Mouse (Mus musculus) macrophage (primary cell): Measurements from ENCODE around the gene Zfp626. TPM values are rescaled to one million over a fixed set of nuclear protein-coding genes. Genes with fewer than 3 reads are reported as not detected.
"Not testable (repeated sequence)": the region's sequence is repeated elsewhere in the genome, so short reads cannot be mapped to it uniquely, and the experiment has no call there.

ENCODE experiments used
- H3K27ac ChIP-seq: fragments of 350-480 bp; formaldehyde crosslinking; 2 replicates; pipeline ENCODE4 v1.9.0; 2021
- H3K36me3 ChIP-seq: fragments of 350-480 bp; formaldehyde crosslinking; 2 replicates; pipeline ENCODE4 v1.9.0; 2021; ENCODE audit errors: inconsistent target
- H3K4me3 ChIP-seq: fragments of 350-480 bp; formaldehyde crosslinking; 2 replicates; pipeline ENCODE4 v1.9.0; 2021; ENCODE audit errors: inconsistent target
- H3K79me2 ChIP-seq: fragments of 350-480 bp; formaldehyde crosslinking; 2 replicates; pipeline ENCODE4 v1.9.0; 2021; ENCODE audit errors: inconsistent target
- WGBS: methylation state at CpG from one replicate; pipeline ENCODE4 v1.1.7; 2026; ENCODE audit warnings: inconsistent platforms; ENCODE audit not compliant: missing documents; 5-methylcytosine and 5-hydroxymethylcytosine counted together
- polyA plus RNA-seq: library from polyadenylated mRNA; stranded (reverse); fragments of 250-400 nt; gene quantifications from 3 replicates; pipeline ENCODE4 v1.2.4, GENCODE M21; 2018; ENCODE audit warnings: inconsistent platforms
- total RNA-seq, 78 experiments: library from RNA; depleted of rRNA; stranded (reverse); fragments of 250-400 nt; gene quantifications; 1 replicate in 9 of 78; 2 replicates in 24 of 78; 3 replicates in 43 of 78; 4 replicates in 2 of 78; pipeline ENCODE4 v1.2.4; 2018; ENCODE audit warnings: inconsistent platforms in 56 of 78

The Zfp626 gene
- 10 to 100 TPM in 24 of 26 experiments, 1 to 10 TPM in 2; 9.5 to 42.3 (median 21.4) TPM for total RNA-seq (2018; cell fraction: chromatin; rRNA removed)
- total RNA-seq (2018; cell fraction: cytosol; rRNA removed): 1 to 10 TPM; 2.4 to 8.4 (median 5.9) TPM
- total RNA-seq (2018; cell fraction: nucleus; rRNA removed): 10 to 100 TPM in 22 of 26 experiments, 1 to 10 TPM in 4; 6.1 to 28.1 (median 15.9) TPM
- polyA plus RNA-seq: 4.1 to 5.9 TPM (median 4.8 TPM) in 3 replicates

GRCm38 (mm10) chr7:27806896-27807295 is at the start of gene Zfp626:
Gene Zfp626, plus strand, starts transcription at chr7:27807196.
- WGBS: 100% methylated on average over 1 of the region's 3 CpGs

DNA sequence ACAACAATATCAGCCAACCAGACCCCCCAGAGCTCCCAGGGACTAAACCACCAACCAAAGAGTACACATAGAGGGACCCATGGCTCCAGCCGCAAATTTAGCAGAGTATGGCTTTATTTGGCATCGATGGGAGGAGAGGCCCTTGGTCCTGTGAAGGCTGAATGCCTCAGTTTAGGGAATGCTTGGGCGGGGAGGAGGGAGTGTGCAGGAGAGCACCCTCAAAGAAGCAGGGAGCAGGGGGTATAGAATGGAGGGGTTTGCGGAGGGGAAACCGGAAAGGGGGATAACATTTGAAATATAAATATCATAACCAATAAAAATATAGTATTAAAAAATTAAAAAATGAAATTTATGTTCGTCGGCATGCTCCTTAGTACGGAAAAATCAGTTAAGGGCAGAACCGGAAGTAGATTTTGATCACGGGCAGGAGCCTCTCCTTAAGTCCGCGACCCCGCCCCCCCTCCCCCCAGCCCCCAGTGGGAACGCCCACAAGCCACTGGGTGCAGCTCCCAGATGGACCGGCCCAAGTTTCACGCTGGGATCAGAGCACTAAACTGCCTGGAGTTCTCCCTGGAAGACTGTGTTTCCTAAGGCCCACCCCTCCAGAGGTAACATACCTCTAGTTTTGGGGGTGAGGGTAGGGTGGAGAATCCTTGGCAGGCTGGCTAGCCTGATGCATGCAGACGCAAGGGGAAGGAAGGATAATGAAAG is 41.7 kb upstream of the Zfp626 start:
- Histone ChIP-seq H3K36me3 (no peaks in the 10 kb centered on the region), H3K27ac (no peak overlapping the region), H3K4me3 (no peak overlapping the region), H3K79me2 (no peaks in the 10 kb centered on the region)
- WGBS: 15% methylated on average over 16 of the region's 17 CpGs

More at GRCm38 (mm10) chr7:27806896-27807295, at the start of gene Zfp626:
- not testable (repeated sequence) for H3K27ac ChIP-seq, H3K4me3 ChIP-seq
- Histone ChIP-seq H3K79me2 (peaks cover 19% of the 10 kb centered on the region), H3K36me3 (peaks cover 43% of the 10 kb centered on the region)

- Histone ChIP-seq H3K36me3 (no peaks in the 10 kb centered on the region), H3K27ac (no peak overlapping the region), H3K79me2 (no peaks in the 10 kb centered on the region), H3K4me3 (no peak overlapping the region)
- 85% methylated on average over 5 of the region's 5 CpGs for WGBS
Measured at GRCm38 (mm10) chr7:27789306-27789705, 17.7 kb upstream of the Zfp626 start.

DNA sequence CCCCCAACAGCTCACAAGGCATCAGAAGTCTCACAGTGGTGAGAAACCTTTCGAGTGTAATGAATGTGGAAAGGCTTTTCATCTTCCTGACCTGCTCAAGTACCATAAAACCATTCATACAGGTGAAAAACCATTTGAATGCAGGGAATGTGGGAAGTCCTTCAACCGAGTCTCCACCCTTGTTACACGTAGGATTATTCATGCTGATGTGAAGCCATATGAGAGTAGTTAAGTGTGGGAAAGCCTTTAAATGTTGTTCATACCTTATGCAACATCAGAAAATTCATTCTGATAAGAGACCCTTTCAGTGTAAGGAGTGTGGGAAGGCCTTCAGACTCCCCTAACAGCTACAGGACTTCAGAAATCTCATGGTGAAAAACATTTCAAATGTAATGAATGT is 13.1 kb upstream of the Zfp626 start:
- 90% methylated on average over 2 of the region's 3 CpGs for WGBS
- not testable (repeated sequence) for H3K36me3 ChIP-seq, H3K27ac ChIP-seq, H3K4me3 ChIP-seq, H3K79me2 ChIP-seq

DNA sequence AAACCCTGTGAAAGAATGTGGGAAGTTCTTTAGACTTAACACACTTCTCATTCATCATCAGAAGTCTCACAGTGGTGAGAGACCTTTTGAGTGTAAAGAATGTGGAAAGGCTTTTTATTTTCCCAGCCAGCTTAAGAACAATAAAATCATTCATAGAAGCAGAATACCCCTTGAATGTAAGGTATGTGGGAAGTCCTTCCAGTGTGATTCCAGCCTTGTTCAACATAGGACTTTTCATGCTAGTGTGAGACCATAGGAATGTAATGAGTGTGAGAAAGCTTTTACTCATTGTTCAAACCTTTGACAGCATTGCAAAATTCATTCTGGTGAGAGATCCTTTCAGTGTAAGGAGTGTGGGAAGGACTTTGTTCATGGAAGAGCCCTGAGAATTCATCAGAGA is 12.4 kb upstream of the Zfp626 start:
- Histone ChIP-seq H3K4me3 (no peak overlapping the region), H3K79me2 (no peaks in the 10 kb centered on the region), H3K27ac (no peak overlapping the region), H3K36me3 (no peaks in the 10 kb centered on the region)

GRCm38 (mm10) chr7:27797906-27798811 is 8.8 kb upstream of the Zfp626 start:
- WGBS: 61% methylated on average over 6 of the region's 8 CpGs

DNA sequence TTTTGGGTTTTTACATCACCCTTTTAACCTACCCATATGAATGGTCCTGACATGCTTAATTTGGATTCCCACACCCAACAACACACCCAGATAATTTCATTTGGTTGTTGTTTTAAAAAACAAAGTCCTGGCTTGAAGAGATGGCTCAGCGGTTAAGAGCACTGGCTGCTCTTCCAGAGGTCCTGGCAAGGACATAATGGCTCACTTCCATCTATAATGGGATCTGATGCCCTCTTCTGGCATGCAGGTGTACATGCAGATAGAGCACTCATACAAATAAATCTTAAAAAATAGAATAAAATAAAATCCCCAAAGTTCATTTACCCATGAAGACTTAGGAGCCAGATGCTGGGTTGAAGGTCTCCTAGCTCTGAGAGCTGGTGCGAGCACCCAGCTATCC is 5.9 kb upstream of the Zfp626 start:
- WGBS: 60% methylated on average over 2 of the region's 2 CpGs
- H3K36me3 ChIP-seq: no peaks in the 10 kb centered on the region
- peaks cover 15% of the 10 kb centered on the region for H3K79me2 ChIP-seq
- no peak overlapping the region for H3K27ac ChIP-seq
- H3K4me3 ChIP-seq: no peak overlapping the region

More at GRCm38 (mm10) chr7:27797906-27798811, 8.8 kb upstream of the Zfp626 start:
- H3K36me3 ChIP-seq: no peaks in the 10 kb centered on the region
- H3K27ac ChIP-seq: no peak overlapping the region
- H3K79me2 ChIP-seq: no peaks in the 10 kb centered on the region
- H3K4me3 ChIP-seq: no peak overlapping the region

DNA sequence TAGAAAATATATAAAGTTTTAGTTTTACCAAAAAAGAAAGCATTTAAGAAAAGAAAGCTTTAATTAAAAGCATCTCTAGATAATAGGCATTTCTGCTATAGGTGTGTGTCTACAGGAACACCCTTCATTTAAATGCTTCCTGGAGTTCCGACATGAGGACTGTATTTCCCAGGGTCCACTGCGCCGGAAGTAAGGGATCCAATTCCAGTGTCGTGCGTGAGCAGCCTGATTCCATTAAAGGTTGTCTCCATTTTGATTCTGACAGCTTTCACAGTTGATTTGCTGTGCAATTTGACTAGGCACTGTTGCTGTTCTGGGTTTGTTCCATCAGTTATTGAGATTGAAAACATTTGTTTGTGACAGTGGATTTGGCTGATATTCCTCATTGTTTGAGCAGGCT is 4.0 kb upstream of the Zfp626 start:
- WGBS: 88% methylated on average over 5 of the region's 5 CpGs
- Histone ChIP-seq H3K36me3 (peaks cover 5% of the 10 kb centered on the region; the same call in 1 of the 2 replicates), H3K79me2 (peaks cover 19% of the 10 kb centered on the region), H3K4me3 (no peak overlapping the region), H3K27ac (no peak overlapping the region)

DNA sequence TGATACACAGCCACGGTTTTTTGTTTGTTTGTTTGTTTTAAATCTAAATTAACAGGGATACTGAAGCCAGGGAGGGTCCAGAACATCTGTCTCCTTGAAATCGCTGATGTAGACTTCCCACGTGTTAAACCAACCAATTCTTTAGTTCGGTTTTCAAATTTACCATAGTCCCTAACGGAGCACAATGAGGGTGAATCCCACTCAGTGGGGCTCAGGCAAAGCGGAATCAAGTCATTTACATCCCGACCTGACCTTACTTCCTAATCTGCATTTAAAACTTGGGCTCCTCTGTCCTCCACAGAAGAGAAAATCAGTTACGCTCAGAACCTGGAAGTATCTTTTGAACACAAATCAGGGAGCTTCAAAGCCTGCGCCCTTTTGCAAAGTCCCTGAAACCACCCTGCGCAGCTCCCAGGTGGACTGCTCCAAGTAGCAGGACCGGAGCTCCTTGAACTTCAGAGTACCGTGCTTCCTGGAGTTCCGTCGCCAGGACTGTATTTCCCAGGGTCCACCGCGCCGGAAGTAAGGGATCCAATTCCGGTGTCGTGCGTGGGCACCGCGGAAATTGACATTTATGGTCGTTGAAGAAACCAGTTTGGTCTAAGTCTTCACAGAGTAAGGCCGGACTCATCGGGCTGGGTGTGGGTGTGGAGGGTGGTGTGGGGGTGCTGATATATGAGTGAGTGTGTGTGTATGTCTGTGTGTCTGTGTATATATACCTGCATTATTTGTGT is 2.5 kb upstream of the Zfp626 start:
- H3K4me3 ChIP-seq: peak overlapping the region; percentile 84
- peak overlapping the region; percentile 35 for H3K27ac ChIP-seq
- WGBS: 2% methylated on average over 25 of the region's 25 CpGs
- peaks cover 19% of the 10 kb centered on the region for H3K79me2 ChIP-seq
- peaks cover 20% of the 10 kb centered on the region for H3K36me3 ChIP-seq

DNA sequence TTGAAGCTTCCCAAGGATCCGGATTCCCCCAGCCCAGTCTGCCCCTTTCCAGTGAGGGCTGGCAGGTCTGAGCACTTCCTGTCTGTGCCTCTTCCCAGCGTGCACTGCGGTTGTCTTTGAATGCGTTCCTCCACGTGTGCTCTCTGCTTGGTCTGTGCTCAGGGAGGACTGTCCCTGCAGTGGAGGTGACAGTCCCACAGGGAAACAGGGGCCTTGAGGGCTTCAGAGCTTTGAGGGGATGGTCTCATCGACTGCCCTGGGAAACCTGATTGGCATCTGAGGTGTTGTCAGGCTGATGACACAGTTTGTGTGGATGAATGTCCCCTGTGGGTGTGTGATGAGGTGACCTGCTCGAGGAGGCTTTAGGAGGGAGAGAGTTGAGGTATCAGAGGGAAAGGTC is 309 bp downstream of the Zfp626 start:
- Histone ChIP-seq H3K36me3 (peaks cover 47% of the 10 kb centered on the region), H3K79me2 (peaks cover 19% of the 10 kb centered on the region)
- WGBS: 83% methylated on average over 6 of the region's 7 CpGs
- H3K4me3 ChIP-seq, H3K27ac ChIP-seq: not testable (repeated sequence)

DNA sequence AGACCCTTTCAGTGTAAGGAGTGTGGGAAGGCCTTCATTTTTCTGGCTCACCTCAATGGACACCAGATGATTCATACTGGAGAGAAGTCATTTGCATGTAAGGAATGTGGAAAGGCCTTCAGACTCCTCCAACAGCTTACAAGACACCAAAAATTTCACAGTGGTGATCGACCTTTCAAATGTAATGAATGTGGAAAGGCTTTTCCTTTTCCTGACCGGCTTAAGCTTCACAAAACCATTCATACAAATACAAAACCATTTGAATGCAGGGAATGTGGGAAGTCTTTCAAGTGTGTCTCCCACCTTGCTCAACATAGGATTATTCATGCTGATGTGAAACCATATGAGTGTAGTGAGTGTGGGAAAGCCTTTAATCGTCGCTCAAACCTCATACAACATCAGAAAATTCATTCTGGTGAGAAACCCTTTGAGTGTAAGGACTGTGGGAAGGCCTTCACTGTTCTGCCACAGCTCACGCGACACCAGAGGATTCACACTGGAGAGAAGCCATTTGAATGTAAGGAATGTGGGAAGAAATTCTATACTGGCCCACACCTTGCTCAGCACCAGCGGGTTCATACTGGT is 11.6 kb downstream of the Zfp626 start:
- Histone ChIP-seq H3K27ac (no peak overlapping the region), H3K36me3 (peaks cover 28% of the 10 kb centered on the region), H3K4me3 (no peak overlapping the region), H3K79me2 (no peaks in the 10 kb centered on the region)
- WGBS: 96% methylated on average over 7 of the region's 7 CpGs

DNA sequence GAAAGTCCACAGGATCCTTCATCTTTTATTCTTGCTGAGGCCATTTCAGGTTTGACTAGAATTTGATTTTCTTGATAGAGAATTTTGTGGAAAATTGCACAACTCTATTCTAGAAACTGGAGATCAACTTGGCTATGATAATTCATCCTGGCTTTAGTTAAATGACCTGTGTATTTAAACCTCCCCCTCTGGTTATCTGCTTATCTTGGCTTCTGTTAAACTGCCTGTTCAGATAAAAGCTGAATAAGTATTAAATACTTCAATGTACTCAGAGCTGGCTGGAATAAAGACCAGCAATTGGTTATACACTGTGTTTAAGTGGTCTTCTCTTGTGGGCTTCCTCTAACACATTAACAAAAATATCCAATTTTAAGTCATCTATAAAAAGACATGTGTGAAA is 15.6 kb downstream of the Zfp626 start:
- Histone ChIP-seq H3K4me3 (no peak overlapping the region), H3K36me3 (peaks cover 18% of the 10 kb centered on the region), H3K27ac (no peak overlapping the region), H3K79me2 (no peaks in the 10 kb centered on the region)

DNA sequence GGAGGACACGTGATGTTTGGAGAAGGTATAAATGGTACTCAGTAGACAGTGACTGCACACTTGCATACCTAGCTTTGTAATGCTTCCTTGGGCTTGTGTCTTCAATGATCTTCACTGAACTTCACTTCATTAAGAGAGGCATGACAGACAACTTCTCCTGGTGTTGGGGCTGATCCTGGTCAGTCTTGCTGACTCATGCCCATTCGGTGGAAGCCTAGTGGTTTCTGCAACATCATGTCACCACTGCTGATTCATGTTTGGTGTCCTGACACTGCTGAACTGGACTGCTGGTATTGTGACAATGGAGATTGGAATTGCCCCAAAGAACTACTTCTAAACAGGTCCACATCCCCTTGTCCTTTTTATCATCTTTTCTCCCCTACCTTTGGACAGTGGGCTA is 27.1 kb downstream of the Zfp626 start:
- 79% methylated on average over 2 of the region's 2 CpGs for WGBS
- H3K79me2 ChIP-seq: peaks cover 3% of the 10 kb centered on the region
- H3K36me3 ChIP-seq: no peaks in the 10 kb centered on the region
- H3K4me3 ChIP-seq: no peak overlapping the region
- H3K27ac ChIP-seq: no peak overlapping the region

DNA sequence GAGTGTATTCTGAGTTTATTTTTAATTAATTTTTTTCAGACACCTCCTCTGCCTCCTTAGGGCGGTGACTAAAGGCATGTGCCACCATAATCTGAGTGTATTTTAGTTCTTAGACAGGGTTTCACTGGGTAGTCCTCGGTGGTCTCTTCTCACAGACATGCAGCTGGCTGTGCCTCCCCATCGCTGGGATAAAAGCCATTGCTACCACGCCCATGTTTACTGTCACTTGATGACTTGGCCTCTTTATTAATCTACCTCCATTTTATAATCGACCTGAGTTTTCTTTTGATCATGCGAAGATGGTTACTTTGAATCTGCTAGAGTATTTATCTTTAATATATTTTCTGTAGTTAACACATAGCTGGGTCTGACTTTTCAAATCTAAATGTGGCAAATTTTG is 30.9 kb downstream of the Zfp626 start:
- Histone ChIP-seq H3K27ac (peak overlapping the region; percentile 52), H3K36me3 (no peaks in the 10 kb centered on the region), H3K79me2 (peaks cover 20% of the 10 kb centered on the region), H3K4me3 (peak overlapping the region; percentile 59)
- 45% methylated on average over 6 of the region's 6 CpGs for WGBS
